Comparison of ENCODE assay signal across 9 mouse cellular contexts in genomic region chr11:47988333-47988696, GRCm38 (mm10). TPM values are rescaled to one million over a fixed set of nuclear protein-coding genes. Genes with fewer than 3 reads are reported as not detected.
DNase-seq lines count a peak whose midpoint lies in the region; ATAC-seq and TF ChIP-seq lines count a peak whose summit lies in the region.
"Had no signal": no experiment of that assay in that cellular context is flagged by ENCODE, and none has a peak within 500 bp of the region (broad histone marks: within the 10 kb centered on the region; RNA-seq: fewer than 3 reads in every experiment).

No protein-coding gene starts in this region.

- H3K4me3 ChIP-seq in kidney, adult 2 months (ENCODE audit: insufficient read depth, low read depth, low read length) = peak overlapping the region; percentile 3; the same call in 1 of the 2 replicates
- peak overlapping the region; percentile 69 for H3K4me3 ChIP-seq in limb, embryonic 13.5 days
- peak overlapping the region; percentile 80 for H3K4me3 ChIP-seq in olfactory bulb, adult 2 months (ENCODE audit: insufficient read depth, low read depth, low read length)

- peaks cover 2% of the 10 kb centered on the region for H3K27me3 ChIP-seq in kidney, adult 2 months (replicated peaks; ENCODE audit: control insufficient read depth, insufficient read depth, low read length)
- H3K27me3 ChIP-seq in limb, embryonic 13.5 days = peaks cover 73% of the 10 kb centered on the region

- H3K9me3 ChIP-seq in limb, embryonic 13.5 days = no peaks in the 10 kb centered on the region

- DNase-seq in kidney, adult 2 months = no peak
- DNase-seq in kidney, adult 9 months = no peak
- peak; percentile 35 for DNase-seq in brain, adult 2 months (ENCODE audit: low read depth, low spot score)
- DNase-seq in frontal cortex, postnatal 14 days (ENCODE audit: low spot score in 2 of 2) = peak; percentile 22 to 43
- no peak for DNase-seq in cerebellum, adult 8-10 months

- TF ChIP-seq POLR2A in kidney, adult 2 months (IDR thresholded peaks at IDR 0.05; ENCODE audit: low read depth, low read length) = no peak
- TF ChIP-seq POLR2A in olfactory bulb, adult 2 months (IDR thresholded peaks at IDR 0.05; ENCODE audit: insufficient read depth, low read depth, low read length) = no peak

- peak overlapping the region; percentile 76 for H3K9ac ChIP-seq in limb, embryonic 13.5 days

- peak overlapping the region; percentile 92 for H3K4me2 ChIP-seq in limb, embryonic 13.5 days (replicated peaks)

- ATAC-seq in limb, embryonic 13.5 days (ENCODE audit: low FRiP score, low read depth) = peak; percentile 24; the same call in 1 of the 2 replicates
- ATAC-seq in inflammation-experienced regulatory T-cells, adult 6 months = no peak
- ATAC-seq: Patski had no signal

- H3K27ac ChIP-seq in kidney, adult 2 months (ENCODE audit: insufficient read depth, low read depth, low read length) = no peak overlapping the region
- H3K27ac ChIP-seq in limb, embryonic 13.5 days = no peak overlapping the region
- H3K27ac ChIP-seq in olfactory bulb, adult 2 months (ENCODE audit: insufficient read depth, low read depth, low read length) = peak overlapping the region; percentile 56

- H3K4me1 ChIP-seq in kidney, adult 2 months (ENCODE audit: control insufficient read depth, insufficient read depth, low read length) = no peaks in the 10 kb centered on the region
- H3K4me1 ChIP-seq in limb, embryonic 13.5 days = peaks cover 22% of the 10 kb centered on the region
- H3K4me1 ChIP-seq in olfactory bulb, adult 2 months (ENCODE audit: control insufficient read depth, insufficient read depth, low read length) = peaks cover 7% of the 10 kb centered on the region; the same call in 1 of the 2 replicates

- WGBS in kidney, adult 2 months = 3% methylated on average over 31 of the region's 31 CpGs
- WGBS in limb, embryonic 13.5 days = under 1% methylated on average over 28 of the region's 31 CpGs
- WGBS in olfactory bulb, adult 2 months = under 1% methylated on average over 31 of the region's 31 CpGs

- H3K36me3 ChIP-seq in kidney, adult 2 months (ENCODE audit: control insufficient read depth, insufficient read depth, low read length) = no peaks in the 10 kb centered on the region
- no peaks in the 10 kb centered on the region for H3K36me3 ChIP-seq in limb, embryonic 13.5 days

- TF ChIP-seq CTCF in kidney, adult 2 months (conservative IDR thresholded peaks at IDR 0.05; ENCODE audit: insufficient read depth, insufficient read length, low read depth, low read length) = no peak
- no peak for TF ChIP-seq CTCF in olfactory bulb, adult 2 months (IDR thresholded peaks at IDR 0.05; ENCODE audit: insufficient read depth, low read depth, low read length)

RNA-seq across cellular contexts. Expression of gene Sgcd, which starts 0.5 kb away (rescaled TPM):
- polyA plus RNA-seq in kidney, adult 2 months (2012; rRNA removed) = 0.46 and 0.74 TPM in 2 replicates
- 9.7 and 10.7 TPM in 2 replicates for polyA plus RNA-seq in limb, embryonic 13.5 days (2015; fragmentation: Nextera tagmentation; extraction: Ambion mirVana)
- polyA plus RNA-seq in olfactory bulb, adult 2 months (2012; ENCODE audit: insufficient read depth, insufficient read length, low replicate concordance, missing spikeins) = not detected in 2 replicates
- not detected for polyA plus RNA-seq in inflammation-experienced regulatory T-cells, adult 6 months (2017; shearing (Covaris generic))
- polyA plus RNA-seq: Patski had no signal

Comparison
In these comparisons a context has a peak if more than half of its experiments do, and no peak if none do; other contexts are left out.
1. DNase-seq: peak in brain, adult 2 months (single experiment) and frontal cortex, postnatal 14 days (2 of 2); none in kidney, adult 2 months (single experiment), kidney, adult 9 months (single experiment) and cerebellum, adult 8-10 months (single experiment).
2. H3K4me3 ChIP-seq: peak in every context shown above with its lines; median percentile 80 in olfactory bulb, adult 2 months; 69 in limb, embryonic 13.5 days; 3 in kidney, adult 2 months.